Mouse (Mus musculus) ovary, postnatal 10 days (tissue): ENCODE measurements around the gene Eipr1.

Experiments
- DNase-seq: peaks from one replicate; pipeline ENCODE4 v3.0.0; 2022; ENCODE audit warnings: low spot score

Gene Eipr1

GRCm38 (mm10) chr12:28823518-28823917 is 71.9 kb downstream of the Eipr1 start:
- DNase-seq = no peak

DNA sequence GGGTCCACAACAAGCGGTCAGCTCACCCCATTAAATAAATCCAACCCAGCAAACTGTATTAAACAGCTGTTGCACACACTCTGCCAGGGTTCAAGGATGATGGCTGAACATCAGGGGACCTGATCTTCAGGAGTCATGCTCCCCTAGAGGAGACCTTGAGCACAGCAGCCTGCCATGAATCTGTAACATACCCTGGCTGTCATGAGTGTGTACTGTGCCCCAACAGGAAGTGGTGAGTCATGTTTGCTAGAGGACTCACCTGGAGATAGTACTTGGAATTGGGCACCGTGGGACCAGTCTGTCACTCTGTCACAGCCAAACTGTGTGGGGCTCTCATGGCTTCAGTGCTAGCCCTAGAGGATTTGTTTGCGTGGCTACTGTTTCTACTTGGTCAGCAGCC is 77.9 kb downstream of the Eipr1 start:
- no peak for DNase-seq

GRCm38 (mm10) chr12:28830471-28830870 is 78.9 kb downstream of the Eipr1 start:
- no peak for DNase-seq

- DNase-seq = peak; percentile 39
These were observed 79.6 kb downstream of the Eipr1 start for GRCm38 (mm10) chr12:28831066-28831733.

GRCm38 (mm10) chr12:28834266-28834665 is 82.7 kb downstream of the Eipr1 start:
- DNase-seq = no peak

- no peak for DNase-seq
These were observed 84.1 kb downstream of the Eipr1 start for GRCm38 (mm10) chr12:28835683-28836082.

GRCm38 (mm10) chr12:28838268-28838667 is 86.7 kb downstream of the Eipr1 start:
- DNase-seq = no peak

GRCm38 (mm10) chr12:28838971-28839370 is 87.4 kb downstream of the Eipr1 start:
- no peak for DNase-seq

DNA sequence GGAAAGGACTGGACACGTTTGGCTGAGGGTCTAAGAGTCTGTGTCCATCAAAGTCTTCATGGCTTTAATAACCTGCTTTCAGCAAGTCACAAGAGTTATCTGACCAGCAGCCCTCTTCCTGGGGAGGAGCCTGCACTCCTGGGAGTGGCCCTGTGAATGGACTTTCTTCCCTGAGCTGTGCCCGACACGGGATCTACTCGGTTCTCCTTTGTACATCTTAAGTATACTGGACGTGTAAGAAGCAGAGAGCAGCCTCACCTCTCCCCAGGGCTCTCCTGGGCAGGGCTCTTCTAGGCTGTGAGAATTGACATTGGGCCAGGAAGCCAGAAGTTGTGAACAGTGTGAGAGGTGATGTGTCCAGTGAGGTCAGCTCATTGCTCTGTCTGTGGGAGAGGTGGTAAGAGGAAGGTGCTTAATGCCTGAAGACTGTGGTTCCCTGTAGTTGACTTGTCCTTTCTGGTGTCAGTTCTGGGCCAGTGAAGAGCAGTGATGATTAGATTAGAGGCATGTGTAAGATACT is 89.6 kb downstream of the Eipr1 start:
- no peak for DNase-seq

DNA sequence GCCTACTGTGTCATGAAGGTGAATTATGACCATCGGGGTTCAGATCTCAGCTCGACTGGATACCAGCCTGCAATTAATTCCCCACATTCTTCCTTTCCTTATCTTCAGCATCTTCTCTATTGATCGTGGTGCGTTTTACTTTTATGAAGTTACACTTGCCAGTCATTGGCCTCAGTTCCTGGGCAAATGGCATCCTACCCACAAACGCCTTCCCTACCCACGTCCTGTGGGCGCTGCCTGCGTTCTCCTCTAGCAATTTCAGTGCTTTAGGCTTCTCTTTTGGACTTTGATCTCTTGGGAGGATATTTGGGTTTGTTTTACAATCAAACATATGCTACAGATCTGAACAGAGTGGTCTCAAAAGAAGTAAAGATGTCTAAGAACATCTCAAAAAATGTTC is 94.2 kb downstream of the Eipr1 start:
- no peak for DNase-seq

DNA sequence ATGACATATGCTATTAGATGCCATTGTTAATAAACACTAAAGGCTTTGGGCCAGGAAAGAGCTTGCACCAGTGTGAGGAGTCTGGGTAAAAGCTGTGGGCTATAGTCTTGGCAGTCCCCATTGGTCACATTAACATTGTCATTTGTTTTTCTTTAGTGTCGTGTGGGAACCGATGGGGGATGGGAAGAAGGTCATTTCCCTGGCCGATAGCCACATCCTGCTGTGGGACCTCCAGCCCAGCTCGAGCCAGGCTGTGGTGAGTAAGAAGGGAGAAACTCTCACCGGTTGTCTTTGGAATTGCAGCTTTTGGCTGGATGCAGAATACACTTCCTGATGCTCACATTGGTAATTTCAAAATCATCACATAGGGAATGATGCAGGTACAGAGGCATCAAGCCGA is 95.8 kb downstream of the Eipr1 start:
- DNase-seq = no peak

DNA sequence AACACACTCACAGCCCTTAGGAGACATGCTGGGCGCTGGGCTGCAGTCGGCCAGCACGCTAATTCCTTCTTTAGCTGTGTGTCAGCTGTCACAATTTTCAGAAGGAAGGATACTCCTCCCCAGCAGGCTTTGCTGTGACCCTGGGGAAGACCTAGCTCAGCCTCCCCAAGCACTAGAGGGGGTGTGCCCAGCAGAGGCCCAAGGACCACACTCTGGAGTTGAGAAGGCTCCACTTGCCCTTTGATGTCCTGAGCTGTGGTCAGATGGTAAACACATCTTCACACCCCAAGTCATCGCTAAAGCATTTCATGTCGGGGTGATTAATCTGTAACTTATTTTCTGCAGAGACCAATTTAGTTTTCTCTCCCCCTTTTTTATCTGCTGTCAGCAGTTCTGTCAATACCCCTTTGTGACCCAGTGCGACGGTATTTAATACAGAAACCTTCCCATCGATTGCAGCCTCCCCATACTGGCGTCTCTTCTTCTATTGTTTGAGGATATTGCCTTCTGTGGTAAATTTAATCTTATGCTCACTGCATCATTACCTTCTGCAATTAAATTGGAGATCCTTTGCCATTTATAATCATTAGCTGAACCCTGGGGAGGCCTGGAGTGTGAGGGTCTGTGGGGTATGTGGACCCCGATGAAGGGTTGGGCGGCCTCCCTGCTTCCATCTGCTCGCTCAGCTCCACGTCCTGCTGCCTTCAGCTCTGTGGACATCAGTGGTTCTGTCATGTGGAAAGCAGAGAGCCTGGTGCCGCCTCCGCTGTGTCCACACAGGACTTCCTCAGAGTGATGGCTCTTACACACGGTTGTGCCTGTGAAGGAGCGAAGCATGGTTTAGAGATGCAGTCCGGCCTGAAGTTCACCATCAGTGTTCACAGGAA is 97.4 kb downstream of the Eipr1 start:
- DNase-seq = no peak

DNA sequence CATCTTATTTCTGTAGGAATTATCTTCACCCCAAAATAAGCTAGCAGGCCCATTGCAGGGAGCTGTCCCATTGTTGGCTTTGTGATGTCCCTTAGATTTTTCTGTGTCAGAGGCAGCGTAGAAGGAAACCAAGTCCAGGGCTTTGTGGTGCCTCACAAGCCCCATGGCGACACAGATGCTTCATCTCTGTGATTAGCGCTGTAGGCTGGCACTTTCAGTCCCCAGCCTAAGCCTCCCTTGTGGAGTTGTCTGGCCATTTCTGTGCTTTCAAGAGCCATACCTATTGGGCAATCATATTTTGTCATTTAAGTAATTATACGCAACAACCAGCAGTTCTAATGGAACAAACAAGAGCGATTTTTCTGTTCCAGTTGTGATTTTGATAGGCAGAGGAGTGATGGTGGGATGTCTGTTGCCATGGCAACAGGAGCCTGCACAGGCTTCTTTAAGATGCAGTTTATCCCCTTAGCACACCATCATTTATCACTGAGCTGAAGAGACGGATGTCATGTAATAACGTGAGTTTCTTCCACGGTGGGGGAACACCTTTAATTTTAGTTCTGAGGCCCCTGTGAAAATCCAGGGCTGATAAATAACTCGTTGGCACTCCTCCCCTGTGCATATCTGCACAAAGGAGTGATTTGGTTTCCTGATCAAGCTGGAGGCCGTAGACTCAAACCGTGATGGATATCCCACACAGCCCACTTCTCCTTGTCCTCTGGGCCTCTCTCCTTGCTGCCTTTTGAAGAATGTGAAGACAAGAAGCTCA is 108.1 kb downstream of the Eipr1 start:
- no peak for DNase-seq

DNA sequence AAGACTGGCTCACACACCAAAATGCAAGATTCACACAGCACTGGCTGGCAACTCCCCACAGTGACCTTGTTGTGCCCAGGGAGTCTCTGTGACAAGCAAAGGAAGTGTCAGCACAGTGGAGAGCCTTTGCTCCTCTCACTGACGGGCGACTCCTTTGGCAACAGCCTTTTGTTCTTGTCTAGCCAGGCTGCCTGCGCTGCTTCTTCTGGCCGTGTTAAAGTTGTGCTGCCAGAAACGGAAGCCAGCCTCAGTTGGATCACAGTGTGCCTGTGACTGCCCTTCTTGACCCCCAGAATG is 108.6 kb downstream of the Eipr1 start:
- no peak for DNase-seq

GRCm38 (mm10) chr12:28863260-28863659 is 111.7 kb downstream of the Eipr1 start:
- no peak for DNase-seq

DNA sequence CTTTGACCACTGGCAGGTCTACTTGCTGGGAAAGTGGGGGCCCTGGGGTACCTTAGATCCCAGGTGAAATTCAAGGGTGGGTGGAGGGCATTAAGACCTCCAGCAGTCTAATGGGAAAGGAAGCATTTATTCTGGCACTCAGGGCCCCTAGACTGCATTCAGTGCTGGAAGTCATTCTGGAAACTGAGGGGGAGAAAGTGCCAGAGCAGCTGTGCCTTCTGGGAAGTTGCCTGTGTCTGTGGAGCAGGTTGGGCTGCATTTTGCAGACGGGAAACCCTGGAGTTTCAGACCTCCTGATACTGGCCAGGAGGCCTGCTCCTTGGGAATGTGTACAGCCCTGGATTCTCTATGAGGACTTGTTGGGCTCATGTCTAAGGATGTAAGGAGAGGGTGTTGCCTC is 114.5 kb downstream of the Eipr1 start:
- DNase-seq = no peak

- DNase-seq = no peak
These were observed 117.2 kb downstream of the Eipr1 start for GRCm38 (mm10) chr12:28868794-28869193.

DNA sequence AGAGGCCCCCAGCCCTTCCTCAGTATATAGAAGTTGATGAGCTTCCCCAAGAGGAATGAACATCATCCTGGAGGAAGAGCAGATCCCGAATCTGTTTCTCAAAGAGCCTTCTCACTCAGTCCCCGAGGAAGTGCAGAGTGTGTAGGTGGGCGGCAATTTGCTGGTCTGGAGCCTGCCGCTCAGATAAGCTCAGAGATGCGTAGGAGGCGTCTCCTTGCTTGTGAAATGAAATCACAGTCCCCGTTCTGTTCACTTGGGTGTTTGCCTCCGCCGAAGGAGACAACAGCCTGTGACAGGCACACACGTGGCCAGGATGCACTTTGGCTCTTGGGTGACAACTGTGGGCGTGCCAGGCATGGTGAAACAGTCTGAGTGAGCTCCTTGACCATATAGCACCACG is 120.7 kb downstream of the Eipr1 start:
- no peak for DNase-seq

DNA sequence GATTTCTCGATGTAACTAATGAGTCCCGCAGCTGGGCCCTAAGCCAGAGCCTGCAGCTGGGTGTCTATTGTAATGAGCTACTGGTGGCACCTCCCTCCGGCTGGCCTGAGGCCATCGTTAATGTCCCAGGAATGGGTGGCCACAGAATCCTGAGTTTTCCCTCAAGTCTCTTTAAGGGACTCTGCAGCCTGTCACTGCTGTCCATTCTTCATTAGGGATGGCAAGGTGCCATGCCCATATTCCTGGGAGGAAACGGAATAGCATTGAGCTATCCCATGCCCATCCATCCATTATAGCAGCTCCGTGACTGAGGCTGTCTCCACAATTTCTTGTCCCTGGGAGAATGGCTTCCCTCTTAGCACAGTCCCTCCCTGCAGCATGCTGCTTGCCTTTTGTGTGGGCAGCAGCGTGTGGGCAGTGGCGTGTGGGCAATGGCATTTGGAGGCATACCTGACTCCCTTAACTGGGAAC is 123.2 kb downstream of the Eipr1 start:
- no peak for DNase-seq

GRCm38 (mm10) chr12:28875471-28875870 is 123.9 kb downstream of the Eipr1 start:
- no peak for DNase-seq

DNA sequence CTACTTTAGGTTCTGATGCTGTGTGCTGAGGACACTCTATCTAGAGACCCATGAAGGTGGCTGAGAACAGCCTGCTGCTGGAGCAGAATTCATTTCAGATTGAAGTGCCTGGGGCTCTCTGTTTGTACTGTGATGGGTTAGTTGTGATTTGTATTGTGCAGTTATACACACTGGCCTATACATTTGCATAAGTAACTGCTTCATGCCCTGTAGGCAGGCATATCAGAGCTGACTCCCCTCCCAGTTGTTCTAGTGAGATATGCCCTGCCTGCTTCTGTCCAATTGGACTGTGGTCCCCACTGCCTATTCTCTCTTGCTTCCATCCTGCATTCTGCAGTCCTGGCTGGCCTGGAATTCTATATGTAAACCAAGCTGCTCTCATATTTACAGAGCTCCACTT is 128.9 kb downstream of the Eipr1 start:
- DNase-seq = no peak

- no peak for DNase-seq
These were observed 136.1 kb downstream of the Eipr1 start for GRCm38 (mm10) chr12:28887712-28888111.
